Mouse (Mus musculus) left cerebral cortex, adult 8-10 months (tissue): Measurements from ENCODE around the gene Nufip1. TPM values are rescaled to one million over a fixed set of nuclear protein-coding genes. Genes with fewer than 3 reads are reported as not detected.

Source experiments
- DNase-seq, 2 experiments: peaks; one replicate each; pipeline ENCODE4 v3.0.0; 2022; ENCODE audit warnings: low spot score in 2 of 2
- total RNA-seq, 4 experiments: library from RNA; stranded (reverse); gene quantifications; 2 replicates each; pipeline ENCODE4 v1.2.4; 2022

Nufip1 gene
- total RNA-seq, result 1 to 10 TPM; 7.5 to 8.5 (median 8.0) TPM

DNA sequence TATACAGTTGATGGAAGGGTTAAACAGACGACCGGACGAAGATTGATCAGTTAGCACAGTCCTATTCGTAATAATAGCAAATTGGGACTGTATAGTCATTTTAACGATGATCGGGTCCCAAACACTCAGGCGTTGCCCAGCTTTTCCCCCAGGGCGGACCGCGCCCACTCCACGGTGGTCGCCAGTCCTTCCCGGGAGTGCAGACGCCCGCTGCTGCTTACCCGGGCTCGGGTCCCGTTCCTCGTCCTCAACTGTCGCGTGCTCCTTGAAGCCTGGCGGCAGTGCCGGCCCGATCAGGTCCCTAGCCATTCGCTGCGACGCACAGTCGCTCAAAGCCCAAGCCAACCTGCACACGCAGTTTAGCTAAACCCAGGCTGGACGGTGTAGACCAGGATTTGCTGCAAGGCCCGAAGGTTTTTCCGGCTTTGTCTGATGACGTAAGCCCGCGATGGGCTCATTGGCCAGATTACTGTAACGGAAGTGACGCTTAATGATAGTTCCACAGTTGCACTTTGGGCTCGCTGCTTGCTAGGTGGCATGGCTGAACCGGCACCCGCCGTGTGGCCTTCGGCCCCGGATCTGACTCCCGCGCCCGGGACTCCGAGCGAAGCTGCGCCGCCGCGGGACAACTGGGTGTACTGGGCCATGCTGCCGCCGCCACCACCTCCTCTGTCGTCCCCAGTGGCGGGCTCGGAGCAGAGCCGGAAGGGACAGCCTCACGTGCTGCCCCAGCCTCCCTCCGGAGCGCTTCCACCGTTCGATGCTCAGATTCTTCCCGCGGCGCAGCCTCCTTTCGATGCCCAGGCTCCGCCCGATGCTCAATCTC is at the start of gene Nufip1, which contains the start of gene Gpalpp1:
Nufip1 (plus strand) TSS at position 496 of the 826 bp plus-strand sequence.
Gpalpp1 (minus strand) TSS at position 365 of the 826 bp plus-strand sequence.
- peak; percentile 80 to 89 for DNase-seq

DNA sequence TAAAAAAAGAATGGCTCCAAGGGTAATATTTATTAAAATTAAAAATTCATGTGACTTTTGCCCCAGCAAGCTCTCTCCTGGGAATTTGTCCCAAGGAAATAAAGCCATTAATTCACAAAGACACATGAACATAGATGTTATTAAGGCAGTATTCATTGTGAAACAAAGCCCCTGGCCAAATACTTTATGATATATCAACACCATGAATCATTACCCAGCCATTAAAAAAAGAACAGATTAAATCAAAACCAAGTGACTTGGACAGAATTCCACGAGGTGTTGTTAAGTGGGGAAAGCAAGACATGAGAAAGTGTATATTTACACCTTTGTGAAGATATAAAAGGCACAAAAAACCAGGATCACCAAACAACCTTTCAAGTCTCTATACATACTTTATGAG is 43.5 kb upstream of the Nufip1 start:
- no peak for DNase-seq

DNA sequence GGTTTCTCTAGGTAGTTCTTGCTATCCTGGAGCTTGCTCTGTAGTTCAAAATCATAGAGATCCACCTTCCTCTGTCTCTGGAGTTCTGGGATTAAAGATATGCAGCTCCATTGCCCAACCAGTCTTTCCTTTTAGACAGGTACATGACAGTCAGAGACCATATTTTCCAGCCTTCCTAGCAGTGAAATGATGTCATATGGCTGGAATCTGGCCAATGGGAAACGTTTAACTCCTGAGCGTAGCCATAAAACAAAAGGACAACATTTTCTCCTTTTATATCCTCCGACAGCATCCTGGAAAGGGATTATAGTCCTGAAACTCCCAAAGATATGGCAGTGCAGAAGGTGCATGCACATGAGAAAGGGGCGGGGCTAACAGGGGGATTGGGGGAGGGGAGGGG is 42.4 kb upstream of the Nufip1 start:
- DNase-seq, result no peak

DNA sequence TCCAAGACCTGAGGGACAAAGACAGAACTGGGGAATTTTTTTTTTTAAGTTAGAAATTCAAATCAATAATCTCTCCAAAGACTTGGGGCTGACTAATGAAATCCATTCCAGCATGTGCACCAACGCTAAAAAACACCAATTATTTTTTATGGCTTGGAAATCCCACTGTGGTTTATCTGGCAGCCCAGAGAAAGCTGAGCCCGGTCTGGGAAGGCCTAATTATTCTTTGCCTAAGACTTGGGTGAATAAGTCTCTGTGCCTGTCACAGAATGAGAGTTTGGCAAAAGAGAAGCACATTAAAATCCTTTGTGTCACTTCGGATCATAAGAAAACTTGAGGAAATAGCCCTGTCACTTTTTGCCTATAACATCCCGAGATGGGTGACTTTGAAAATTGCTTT is 41.4 kb upstream of the Nufip1 start:
- no peak for DNase-seq

DNA sequence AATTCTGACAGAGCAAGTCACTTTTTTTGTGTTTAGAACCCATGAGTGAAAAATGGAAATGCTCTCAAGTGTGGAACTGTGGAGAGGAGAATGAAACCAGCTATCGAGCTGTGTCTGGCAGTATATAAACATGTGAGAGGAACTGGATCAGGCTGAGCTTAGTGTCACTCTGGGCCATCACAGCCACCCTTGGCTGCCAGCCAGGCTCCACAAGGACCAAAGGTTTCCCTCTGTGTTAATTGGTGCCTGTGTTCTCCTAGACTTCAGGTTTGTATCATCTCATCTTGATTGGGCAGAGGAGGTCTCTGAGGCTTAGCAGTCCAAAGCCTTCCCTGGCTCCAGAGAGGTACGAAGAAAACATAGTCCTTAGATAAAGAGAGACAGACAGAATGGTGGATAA is 38.1 kb upstream of the Nufip1 start:
- no peak for DNase-seq

DNA sequence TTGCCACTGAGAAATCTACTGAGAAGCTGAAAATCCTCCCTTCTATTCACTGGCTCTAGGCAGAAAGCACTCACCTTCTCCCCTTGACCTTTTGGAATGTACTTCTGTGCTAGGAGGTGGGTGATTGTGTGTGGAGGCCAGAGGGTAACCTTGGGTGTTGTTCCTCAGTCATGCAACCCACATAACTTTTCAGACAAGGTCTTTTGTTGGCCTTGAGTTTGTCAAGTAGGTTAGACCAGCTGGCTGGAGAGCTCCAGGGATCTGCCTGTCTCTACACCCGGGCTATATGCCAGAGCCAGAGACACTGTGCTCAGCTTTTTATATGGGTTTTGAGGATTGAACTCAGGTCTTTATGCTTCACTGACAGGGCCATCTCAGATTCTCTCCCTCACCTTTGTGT is 36.5 kb upstream of the Nufip1 start:
- no peak for DNase-seq

DNA sequence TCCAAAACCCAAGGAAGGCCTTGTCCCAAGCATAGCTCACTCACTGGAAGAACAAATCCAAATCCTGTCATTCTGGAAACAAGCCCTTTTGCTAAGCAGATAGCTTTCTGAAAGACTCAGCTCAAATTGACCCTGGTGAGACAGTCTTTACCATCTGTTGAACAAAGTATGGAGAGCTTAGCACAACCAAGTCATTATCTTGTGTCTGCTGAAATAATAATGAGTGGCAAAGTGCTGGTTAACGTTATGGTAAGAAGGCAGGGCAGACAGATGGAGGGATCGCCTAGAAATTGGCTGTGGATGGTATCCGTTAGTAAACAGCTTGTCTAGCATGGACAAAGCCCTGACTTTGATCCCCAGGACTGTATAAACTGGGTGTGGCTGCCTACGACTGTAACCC is 35.0 kb upstream of the Nufip1 start:
- DNase-seq, result no peak

DNA sequence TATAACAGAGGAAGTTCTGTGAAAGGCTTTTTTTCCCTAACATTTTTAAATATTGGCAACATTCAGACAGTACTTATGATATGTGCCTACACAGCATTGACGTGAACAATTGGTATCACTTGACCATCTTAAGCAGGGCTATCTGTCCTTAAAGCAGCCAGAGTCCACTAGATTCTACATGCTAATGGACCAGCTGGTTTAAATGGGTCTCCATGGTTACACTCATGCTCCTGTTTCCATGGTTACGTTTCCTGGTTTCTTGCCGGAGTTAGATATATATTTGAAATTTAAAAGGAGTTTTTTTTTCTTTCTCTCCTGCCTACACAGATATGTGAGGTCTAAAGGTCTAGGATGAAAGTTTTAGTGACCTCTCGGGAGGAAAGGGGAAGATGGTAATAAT is 34.1 kb upstream of the Nufip1 start:
- peak in 1 of 2 experiments; percentile 27 for DNase-seq

DNA sequence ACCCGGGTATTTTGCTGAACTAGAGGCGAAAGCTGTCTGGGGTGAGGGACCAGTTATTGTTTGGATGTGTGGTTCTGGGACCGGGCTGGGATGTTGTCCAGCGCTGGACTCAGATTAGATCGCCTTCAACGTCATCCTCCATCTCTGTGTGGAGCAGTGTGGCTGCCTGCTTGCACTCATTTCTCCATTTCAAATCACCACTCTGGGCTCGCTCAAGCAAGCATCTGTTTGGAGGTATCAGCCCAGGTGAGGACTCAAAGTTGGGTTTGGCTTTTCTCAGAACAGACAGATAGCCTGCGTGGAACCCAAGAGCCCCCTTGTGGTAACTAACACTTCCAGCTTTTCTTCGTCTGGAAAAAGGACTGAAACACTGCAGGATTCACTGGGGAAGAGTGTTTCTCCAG is 33.6 kb upstream of the Nufip1 start:
- DNase-seq, result peak; percentile 46 to 52

DNA sequence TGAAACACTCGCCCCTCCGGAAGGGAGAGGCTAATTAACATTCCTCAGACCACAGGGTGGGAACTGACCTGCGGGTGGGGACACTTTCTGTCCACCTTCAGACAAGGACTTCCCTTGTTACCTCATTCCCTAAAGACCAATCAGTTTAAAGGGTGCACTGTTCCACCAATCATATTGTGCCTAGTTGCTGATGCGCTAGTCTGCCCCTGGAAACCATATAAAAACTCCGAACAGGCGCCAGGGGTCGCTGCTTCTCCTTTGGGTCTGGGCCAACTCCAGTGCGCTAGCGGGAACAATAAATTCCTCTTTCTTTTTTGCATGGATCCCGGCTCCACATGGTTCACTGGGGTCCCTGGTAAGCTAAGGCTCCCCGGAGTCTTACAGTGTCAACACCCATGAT is 29.2 kb upstream of the Nufip1 start:
- no peak for DNase-seq

DNA sequence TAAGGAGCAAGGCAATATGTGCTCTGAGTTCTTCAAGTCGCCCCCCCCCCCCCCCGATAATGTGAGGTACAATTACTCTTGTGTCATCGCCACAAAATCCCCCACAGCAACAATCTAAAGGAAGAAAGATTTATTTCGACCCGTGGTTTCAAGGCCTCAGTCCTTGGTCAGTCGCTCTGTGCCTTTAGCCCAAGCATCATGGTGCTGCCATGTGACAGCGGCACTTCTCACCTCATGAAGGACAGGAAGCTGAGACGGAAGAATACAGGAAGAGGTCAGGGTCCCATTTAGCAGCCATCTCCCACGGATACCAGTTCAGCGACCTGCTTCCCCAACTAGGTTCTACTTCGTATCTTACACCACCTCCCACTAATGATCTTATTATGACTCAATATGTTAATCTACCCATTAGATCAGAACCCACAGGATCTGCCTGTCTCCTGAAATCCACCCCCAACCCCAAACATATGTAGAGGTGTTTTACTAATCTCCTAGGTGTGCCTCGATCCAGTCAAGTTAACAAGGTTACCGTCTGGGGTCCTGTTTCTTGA is 28.5 kb upstream of the Nufip1 start:
- no peak for DNase-seq

DNA sequence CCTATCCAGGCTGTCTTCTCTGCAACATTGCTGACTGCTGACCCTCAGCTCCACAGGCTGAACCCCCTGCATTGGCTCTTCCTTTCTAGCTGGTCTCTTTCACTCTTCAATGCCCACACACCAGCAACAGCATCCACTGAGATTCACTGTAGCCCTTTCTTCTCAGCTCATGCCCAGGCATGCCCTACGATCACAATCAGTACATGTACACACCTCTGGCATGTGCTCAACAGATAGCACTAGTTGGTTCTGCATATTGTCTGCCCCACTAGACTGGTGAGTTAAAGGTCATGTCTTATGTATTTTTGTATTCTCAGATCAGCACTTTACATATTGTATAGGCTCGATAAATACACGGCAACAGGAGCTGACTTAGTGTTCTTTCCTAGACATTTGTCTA is 26.5 kb upstream of the Nufip1 start:
- DNase-seq, result no peak

DNA sequence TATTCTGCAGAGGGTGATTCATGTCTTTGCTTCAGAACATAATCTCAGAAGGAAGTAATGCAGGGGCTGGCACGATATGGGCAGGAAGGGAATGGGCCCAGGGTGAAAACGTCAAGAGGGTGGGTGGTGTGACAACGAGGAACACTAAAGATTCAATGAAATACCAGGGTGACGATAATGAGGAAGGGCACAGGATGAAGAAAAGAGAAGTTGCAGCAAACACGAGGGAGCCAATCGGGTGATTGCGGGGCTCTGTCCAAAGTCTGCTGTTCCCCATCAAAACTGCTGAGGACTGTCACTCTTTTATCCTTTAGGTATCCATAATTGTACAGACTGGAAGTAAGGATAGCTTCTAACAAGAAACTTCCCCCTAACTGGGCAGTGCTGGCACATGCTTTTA is 13.4 kb upstream of the Nufip1 start:
- DNase-seq, result no peak

DNA sequence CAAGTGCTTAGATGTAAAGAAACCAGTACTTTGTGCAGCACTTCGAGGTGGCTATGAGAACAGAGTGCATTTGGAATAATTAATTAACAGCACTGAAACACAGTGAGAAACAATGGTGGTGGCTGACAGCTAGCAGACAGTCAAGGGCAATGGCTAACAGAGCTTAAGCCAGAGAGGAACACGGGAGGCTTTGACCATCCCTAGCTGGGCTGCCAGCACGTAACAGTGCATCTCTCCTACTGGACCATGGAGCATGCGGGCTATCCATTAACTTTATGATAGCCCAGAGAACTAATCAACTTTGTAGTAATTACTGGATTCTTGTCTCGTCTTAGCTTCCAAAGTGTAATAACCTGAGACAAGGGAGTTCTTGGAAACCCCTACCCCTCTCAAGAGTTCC is 12.9 kb upstream of the Nufip1 start:
- no peak for DNase-seq

DNA sequence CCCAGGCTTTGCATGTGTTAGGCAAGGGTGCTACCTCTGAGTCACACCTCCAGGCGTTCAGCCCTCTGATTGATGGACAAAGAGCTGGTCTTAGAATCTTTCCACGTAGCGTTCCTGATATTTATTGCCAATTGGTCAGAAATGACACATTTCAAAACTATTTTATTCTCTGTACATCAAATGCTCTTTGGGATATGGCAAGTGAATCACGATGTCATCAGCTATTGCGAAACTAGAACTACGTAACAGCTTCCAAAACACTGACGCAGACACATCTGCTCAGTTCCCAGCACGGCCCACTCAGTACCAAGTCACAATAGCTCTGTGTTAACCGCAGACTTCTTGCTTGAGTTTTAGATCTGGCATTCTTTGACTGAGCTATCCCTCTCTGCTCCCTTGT is 11.1 kb upstream of the Nufip1 start:
- DNase-seq, result no peak

DNA sequence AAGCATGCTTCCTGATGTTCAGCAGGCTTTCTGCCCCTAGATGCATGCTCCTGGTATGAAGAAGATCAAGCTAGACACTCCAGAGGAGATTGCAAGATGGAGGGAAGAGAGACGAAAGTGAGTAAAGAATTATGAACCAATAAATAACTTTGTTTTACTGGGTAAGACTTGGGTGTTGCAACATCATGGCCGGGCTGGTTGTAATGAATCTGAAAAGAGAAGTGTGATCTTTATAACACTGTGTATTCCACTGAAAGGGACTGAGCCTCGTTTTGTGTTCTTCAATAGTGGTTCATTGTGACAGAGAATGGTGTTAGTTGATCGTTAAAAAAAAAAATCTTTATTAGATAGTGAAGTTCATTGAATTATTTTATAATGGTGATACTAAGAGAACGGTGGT is 5.1 kb downstream of the Nufip1 start:
- no peak for DNase-seq

DNA sequence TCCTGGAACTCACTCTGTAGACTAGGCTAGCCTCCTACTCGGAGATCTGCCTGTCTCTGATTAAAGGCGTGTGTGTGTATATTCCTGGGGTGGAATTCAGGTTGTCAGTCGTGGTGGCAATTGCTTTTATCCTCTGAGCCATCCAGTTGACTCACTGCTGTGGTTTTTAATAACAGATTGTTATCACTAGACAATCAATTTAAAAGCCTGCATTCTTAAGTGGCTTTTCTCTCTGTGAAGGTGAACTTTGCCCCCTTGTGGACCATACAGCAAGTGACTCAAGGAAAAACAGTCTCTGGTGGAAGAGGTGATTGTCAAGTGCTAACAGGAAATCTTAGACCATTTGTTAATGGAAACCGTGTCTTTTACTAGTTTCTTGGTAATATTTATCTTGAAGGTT is 8.3 kb downstream of the Nufip1 start:
- DNase-seq, result no peak

DNA sequence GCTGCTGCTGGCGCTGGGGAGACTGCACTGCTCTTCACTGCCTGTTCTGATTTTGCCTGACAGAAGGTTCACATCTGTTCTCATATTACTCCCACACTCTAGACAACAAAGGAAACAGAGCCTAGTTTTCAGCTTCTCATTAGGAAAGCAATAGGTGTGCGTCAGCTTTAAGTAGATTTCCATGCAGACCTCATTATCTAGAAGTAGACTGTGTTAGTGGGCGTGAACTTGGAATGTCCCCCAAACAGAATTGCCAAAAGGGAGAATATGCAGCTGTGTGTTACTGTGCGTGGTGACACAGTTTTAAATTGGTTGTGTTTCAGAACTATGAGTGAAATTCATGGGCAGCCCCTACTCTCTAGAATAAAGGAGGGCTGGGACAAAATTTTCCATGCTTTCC is 9.8 kb downstream of the Nufip1 start:
- peak; percentile 8 to 58 for DNase-seq

DNA sequence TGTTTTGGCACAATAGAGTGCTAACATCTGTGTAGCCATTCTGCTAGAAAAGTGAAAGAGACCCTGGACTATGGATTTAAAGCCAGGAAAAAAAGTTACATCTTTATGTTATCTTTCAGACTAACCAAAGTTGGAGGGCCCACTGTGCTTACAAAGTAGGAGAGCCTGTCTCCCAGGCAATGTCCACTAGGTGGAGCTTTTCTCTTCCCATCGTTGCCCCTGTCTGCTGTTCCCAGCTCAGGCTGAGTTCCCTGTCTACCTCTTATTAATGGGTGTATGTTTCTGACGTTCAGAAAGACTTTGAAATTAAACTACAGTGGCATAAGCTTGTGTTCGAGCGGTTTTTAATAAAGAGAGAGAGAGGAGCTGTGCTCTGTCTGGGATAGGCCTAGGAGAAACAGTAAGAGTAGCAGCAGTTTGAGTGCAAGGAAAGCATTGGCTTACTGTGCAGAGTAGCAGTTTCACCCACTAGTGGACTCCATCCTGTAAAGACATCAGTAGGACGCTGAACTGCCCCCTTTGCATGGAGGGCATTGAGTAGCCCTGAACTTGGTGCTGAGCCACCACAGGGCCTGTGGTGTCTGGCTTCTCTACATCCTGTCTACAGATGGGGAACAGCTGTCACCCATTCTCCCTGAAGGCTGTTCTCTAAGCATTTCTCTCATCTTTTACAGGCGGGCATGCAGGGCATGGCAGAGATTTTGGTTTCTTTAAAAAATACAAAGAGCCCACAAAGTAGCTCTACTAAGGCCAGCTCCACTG is 11.4 kb downstream of the Nufip1 start:
- no peak for DNase-seq

DNA sequence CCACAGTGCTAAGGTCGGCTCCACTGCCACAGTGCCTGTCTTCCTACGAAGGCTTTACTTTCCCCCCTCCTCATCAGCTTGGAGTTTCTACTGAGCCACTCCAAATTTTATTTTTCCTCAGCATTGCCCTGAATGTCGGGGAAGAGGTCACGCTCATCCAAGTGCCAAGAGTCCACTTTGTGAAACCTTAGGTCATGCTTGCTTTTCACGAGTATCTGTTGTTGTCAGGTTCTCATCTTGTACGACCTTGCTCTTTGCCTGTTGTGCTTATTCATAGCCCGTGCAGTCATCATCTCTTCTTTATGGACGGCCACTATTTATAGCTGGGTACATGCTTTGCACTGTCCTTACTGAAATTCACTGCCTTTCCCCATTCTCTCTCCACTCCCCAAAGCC is 12.0 kb downstream of the Nufip1 start:
- DNase-seq, result no peak

DNA sequence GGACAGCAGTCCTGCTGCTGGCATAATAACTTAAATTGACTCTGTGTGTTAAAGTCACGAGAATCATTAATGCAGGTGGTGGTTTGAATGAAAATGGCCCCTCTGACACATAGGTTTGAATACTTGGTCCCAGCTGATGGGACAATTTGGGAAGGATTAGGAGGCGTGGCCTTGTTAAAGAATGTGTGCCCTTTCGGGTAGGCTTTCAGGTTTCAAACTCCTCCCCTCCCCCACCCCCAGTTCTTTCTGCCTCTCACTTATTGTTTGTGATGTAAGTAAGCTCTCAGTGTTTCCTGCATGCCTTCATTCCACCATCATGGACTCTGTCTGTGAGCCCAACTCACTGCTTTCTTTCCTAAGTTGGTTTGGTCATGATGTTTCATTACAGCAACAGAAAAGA is 16.6 kb downstream of the Nufip1 start:
- no peak for DNase-seq

DNA sequence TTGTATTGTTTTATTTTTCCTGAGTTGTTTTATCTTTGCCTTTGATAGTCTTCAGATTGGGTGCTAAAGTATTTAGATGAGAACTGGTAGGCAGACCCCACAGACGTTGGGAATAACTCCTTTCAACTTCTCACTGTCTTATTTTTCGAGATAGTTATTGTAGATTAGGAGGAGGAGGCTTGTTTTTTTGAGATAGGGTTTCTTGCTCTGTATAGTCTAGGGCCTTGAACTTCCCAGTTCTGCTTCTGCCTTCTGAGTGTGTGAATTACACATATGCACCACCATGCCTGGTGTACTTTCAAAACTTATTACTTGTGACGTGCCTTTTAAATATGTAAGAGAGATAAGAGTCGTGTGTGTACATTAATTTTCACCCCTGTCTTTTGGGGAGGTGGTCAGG is 17.5 kb downstream of the Nufip1 start:
- DNase-seq, result no peak

DNA sequence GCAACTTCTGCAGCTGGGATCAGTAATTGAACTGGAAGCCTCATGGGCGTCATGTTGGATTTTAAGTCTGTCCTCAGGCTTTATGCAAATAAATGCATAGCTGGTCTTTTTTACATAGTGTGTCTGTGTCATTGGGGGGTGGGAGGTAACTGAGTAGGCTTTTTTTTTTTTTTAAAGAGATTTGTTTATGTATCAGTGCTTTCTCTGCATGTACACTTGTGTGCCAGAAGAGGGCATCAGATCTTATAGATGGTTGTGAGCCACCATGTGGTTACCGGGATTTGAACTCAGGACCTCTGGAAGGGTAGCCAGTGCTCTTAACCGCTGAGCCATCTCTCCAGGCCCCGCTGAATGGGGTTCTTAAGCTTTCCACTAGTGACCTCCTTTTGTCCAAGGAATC is 24.3 kb downstream of the Nufip1 start:
- DNase-seq, result no peak
